Mouse (Mus musculus): ENCODE measurements around the gene Efemp1.

DNA sequence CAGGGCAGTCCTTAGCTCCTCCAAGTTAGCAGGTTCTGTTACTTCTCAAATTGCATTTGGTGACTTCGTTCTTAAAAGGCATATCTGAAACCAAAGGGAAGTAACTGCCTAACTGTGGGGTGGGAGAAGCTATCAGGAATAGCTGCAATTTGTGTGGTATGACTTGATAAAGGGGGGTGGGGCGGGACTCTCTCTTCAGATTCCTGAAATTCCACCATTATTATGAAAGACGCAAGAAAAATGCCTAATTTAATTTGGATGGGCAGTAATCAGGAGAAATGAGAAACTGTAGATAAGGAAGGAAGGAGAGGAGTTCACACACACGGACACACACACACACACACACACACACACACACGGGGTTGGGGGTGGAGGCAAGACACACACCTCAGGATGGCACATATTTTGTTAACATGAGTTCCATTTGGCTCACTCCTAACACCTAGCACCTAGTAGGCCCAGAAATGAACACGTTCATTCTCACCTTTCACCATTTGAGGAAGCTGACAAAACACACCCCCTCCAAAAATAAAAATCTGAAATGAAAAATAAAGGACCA lies 564 bp upstream of the Efemp1 start:
- TF ChIP-seq TAL1 (IDR thresholded peaks at IDR 0.05; ENCODE audit: low read length) (no peak), GATA1 (IDR thresholded peaks at IDR 0.05; ENCODE audit: low read length) (no peak)

Measured in erythroblast, embryonic 14.5 days (primary cell).